Mouse (Mus musculus) thymus, postnatal 0 days (tissue): Measurements from ENCODE around the gene Asap3. TPM values are rescaled to one million over a fixed set of nuclear protein-coding genes. Genes with fewer than 3 reads are reported as not detected.

Experiments used
- DNase-seq: peaks from one replicate; pipeline ENCODE4 v3.0.0-alpha.2; 2015; ENCODE audit warnings: low spot score
- polyA plus RNA-seq: library from polyadenylated mRNA; unstranded; fragments of >200 nt; fragmentation: Nextera tagmentation; extraction: Ambion mirVana; gene quantifications from 2 replicates; pipeline ENCODE4 v1.2.1, GENCODE M21; 2015

Gene Asap3
- polyA plus RNA-seq, result 1.3 and 2.1 TPM in 2 replicates

DNA sequence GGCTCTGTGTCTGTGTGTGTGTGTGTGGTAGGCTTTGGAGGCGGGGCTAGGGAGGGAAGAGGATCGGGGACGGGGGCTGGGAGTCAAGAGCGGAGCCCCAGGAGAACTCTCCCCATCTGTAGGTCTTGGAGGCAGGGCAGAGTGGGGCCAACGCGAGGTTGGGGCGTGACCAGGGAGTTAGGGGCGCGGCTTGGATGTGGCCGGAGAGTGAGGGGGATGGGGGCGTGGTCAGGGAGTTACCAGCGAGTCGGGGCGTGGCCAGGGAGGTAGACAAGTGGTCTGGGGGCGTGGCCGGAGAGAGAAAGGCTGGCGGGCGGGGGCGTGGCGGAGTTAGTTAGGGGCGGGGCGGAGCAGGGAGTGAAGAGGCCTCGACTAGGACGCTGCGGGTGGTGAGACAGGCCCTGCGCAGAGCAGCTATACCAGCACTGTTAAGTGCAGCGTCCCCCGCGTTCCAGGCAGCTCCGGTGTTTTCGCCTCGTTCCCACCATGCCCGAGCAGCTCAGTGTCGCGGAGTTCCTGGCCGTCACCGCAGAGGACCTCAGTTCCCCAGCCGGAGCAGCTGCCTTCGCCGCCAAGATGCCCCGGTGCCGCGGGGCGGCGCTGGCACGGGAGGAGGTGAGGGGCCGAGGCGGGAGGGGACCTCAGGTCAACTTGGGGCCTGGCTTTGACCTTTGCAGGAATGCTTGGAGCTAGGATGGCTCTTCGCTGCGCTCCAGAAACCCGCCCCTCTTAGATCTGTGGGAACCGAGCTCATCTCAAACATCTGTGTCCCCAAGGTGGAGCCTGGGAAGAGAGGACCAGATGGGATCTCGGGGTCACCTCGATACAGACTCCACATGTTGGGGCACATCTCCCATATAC, at the start of gene Asap3:
Asap3 (plus strand) TSS at position 333 of the 861 bp plus-strand sequence.
- DNase-seq, result peak; percentile 89

DNA sequence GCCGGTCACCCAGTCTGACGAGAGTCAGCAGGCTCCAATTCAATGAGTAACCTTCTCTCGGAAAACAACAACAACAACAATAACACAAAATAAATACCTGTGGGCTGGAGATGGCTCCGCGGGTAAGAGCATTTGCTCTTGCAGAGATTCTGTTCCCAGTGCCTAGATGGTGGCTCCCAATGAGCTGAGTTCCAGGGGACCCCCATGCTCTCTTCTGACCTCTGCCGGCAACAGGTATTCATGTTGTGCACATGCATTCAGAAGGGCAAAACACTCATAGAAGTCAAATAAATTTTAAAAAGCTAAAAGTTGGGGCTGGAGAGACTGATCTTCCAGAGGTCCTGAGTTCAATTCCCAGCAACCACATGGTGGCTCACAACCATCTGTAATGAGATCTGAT, 47.7 kb upstream of the Asap3 start:
- DNase-seq, result no peak

DNA sequence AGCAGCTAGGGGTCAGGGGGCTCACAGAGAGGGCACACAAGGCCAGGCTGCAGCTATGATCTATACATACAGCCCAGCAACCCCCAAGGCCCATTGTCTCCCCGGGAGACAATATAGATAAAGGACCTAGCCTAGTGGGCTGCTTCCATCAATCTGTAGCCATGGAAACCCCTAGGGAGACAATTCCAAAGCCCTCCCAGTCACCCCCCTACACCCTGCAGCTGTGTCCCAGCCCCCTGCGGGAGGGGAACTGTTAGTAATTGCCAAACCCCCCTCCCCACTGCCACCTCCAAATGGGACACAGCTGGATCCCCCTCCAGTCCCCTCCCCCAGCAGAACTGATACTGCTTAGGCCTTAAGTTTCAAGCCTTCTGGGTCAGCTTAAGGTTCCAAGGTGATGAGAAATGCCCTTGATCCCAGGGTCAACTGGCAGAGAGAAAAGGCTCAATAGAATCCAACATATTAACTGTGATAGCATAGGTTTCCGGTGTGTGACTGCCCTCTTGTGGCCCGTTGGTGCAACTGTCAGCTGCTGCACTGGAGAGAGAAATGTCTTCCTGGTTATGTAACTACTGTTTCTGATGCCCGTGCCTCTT, 46.3 kb upstream of the Asap3 start:
- peak; percentile 88 for DNase-seq

DNA sequence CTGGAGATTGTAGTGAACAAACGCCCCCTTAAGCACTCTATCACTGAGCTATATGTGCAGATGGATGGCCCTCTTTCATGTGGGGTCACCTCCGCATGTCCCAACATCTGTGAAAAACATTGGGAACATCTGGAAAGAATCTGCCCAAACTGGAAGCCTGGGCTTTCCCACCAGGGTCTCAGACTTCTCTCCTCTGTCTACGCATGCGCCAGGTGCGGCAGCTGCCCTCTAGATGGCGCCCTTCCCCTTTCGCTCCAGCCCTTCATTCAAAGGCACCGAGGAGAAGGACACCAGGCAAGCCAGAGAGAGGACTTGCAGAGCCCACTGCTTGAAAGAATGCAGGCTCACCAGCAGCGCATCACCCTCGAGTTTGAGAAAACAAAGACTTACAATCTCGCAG, 42.7 kb upstream of the Asap3 start:
- peak; percentile 90 for DNase-seq

DNA sequence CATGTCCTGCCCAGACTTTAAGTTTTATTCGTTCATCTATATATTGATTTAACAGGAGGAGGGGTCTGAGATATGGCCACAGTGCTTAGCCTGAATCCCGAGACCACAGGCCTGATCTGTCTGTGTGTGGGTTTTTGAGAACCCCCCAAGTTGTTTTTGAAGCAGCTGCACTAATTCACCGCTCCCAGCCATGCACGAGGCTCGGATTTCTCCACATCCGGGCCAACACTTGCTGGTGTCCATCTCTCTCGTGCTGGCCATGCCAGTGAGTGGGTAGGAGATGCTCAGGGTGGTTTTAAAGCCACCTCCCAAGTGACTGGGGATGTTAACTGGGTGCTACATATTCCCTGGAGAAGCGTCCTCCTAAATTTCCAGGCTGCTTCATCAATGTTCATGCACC, 41.2 kb upstream of the Asap3 start:
- no peak for DNase-seq

DNA sequence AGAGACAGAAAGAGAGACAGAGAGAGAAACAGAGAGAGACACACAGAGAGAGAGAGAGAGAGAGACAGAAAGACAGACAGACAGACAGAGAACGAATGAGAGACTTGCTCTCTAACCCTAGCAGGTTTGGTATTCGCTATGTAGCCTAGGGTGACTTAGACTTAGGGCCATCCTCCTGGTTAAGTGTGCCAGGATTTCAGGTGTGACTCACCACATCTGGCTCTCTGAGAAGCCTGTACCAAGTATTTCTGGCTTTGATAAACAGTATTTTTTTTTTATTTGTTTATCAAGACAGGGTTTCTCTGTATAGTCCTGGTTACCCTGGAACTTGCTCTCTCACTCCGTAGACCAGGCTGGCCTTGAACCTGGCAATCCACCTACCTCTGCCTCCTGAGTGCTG, 38.5 kb upstream of the Asap3 start:
- DNase-seq, result no peak

DNA sequence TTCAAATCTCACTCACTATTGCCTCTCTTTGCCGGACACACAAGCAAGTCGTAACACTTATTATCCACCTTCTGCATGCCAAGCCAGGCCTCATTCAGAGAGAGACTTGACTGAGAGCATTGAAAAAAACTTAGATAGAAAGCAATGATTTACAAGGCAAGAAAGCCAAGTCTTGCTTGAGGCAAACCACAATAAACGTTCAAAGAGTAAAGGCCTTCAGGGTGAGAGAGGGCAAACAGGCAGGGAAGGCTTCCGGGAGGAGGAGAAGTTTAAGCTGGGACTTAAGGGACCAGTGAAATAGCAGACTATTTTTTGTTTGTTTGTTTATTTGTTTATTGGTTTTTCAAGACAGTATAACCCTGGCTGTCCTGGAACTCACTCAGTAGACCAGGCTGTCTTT, 35.8 kb upstream of the Asap3 start:
- no peak for DNase-seq

DNA sequence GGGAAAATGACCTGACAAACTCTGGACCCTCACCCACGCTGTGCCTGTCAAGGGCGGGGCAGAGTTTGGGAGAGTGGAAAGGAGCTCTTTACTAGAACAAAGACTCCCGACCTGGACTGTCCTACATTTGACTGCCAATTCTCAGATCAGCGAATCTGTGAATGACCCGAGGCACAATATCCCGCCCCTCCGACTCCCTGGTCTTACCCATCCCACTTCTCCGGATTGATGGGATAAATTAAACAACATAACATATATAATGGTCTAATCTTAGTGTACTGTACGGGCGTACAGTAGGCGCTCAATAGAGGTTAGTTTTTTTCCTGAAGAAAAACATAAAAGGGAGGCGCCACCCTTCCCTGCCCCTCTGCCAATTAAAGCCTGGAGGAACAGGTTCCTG, 34.7 kb upstream of the Asap3 start:
- DNase-seq, result no peak

DNA sequence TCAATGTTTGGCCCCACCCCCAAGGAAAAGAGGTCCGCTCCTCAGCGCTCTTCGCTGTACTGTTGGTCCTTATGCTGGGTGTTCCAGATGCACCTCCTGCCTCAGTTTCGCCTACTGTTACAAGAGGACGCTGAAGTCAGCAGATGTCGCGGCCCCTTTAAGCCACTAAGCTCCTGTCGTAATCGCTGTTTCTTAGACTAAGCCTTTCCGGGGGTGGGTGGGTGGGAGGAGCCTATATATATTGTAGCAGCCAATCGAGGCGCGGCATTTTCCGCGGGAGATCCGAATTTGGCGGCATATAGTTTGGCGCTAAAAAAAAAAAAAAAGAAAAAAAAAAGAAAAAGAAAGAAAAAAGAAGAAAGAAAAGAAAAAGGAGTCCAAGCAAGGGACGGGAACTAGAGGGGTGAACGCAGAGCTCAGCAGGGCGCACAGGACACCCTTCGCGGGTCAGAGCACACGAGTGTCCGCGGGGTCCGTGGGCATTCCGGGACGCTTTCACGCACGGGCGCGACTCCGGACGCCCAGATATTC, 34.1 kb upstream of the Asap3 start, which contains the start of gene E2f2:
E2f2 (plus strand) TSS at position 384 of the 531 bp plus-strand sequence.
- peak; percentile 86 for DNase-seq

DNA sequence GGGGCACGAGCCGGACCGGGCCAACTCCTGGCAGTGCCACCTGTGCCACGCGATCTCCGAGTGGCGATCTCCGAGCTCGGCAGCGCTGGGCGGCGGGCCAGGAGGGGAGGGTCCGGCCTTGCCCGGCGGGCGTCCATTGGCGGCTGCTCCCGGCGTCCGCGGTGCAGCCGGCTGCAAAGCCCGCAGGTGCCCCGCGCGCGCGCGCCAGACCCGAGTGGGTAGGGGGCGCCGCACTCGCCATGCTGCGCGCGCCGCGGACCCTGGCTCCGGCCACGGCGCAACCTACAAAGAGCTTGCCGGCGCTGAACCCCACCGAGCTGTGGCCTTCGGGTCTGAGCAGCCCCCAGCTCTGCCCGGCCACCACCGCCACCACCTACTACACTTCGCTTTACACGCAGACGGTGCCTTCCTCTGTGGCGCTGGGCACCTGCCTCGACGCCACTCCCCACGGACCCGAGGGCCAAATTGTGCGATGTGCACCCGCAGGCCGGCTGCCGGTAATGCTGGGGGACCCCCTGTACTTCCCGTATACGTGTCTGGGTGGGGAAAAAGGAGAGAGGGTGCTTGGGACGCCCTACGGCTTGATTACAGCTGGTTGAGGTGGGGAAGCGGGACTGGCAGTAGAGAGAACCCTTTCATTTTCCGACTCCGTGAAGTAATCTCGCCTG, 33.5 kb upstream of the Asap3 start:
- DNase-seq, result peak; percentile 57

DNA sequence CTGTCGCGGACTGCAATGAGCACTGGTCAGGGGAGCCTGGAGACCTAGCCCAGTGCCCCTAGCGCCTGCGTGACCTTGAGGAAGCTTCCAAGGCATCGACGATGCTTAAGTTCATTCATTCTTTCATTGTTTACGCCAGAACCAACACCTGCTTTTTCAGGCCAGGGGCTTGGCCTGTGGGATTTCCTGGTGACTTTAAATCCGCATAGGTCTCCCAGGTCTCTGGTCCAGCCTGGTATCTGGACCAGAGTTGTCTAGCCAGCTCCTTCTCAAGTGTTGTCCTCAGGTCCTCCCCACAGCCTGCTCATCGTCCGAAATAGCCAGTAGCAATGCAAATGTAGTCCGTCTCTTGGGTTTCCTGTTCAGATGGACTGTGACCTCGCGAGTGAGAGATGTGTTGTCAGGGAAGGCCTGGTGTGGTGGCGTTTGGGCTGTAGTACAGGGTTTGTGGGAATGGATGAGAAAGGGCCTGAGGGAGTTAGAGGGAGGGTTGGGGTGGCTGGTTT, 32.9 kb upstream of the Asap3 start:
- DNase-seq, result no peak

DNA sequence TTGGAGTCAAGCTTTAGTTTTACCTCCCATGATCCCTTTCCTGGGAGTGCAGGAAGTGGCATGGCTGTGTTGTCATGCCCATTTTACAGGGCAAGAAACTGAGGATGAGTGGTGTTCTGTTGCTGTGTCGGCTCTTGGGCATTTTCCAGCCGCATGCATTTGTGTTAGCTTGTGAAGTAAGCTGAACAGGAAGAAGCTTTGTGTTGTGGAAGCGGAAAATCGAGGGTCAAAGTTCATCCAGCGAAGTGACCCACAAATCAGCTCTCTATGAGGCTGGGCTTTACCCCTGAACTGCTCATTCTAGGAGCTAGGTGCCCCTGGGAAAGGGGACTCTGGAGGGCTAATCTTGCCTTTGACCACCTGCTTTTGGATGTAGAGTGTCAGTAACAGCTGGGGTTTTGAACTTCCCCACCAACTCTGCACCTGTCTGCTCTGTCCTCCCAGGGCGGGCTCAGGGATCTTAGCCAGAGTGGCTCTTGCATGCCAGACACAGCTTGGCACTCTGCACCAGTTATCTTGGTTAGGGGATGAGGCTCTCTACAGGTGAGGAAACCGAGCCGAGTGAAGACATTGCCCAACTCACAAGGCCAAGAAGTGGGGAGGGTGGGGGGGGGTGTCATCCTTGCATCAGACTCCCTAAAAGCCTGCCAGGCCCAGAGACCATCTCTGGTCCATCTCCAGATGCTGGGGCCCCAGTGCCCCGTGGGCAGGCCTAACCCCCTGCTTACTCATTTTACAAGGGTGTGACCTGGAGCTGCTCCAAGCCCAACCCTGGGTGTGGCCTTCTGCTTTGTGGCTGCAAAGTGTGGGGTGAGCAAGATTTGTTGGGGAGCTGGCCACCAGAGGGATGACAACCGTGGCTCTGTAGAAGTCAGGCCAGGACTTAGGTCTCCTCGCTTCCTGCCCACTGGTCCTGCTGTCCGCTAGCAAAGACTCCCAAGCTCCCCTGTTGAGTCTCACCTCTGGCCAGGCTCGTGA, 31.7 kb upstream of the Asap3 start:
- DNase-seq, result peak; percentile 49

DNA sequence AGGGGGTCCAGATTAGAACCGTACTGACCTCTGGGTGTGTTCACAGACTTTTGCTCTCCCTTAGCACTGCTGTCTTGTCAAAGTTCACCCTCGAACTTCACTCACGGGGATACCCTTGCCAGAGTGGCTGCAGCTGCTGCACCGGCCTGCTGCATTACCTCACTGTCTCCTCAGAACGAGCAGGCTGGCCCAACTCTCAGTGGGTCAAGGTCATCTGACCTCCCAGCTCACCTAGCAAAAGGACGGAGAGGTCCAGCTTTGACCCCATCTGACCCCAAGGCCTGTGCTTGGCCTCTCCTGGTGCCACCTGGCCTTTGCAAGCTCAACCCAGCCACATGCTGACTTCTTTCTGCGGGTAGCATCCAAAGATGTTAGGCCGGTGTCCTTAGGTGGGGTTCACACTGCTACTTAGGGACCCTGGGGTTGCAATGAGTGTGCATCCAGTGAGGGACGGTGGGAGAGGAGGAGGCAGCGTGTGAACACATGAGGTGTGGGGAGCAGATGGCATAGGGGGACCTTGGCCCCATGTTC, 30.1 kb upstream of the Asap3 start:
- peak; percentile 32 for DNase-seq

DNA sequence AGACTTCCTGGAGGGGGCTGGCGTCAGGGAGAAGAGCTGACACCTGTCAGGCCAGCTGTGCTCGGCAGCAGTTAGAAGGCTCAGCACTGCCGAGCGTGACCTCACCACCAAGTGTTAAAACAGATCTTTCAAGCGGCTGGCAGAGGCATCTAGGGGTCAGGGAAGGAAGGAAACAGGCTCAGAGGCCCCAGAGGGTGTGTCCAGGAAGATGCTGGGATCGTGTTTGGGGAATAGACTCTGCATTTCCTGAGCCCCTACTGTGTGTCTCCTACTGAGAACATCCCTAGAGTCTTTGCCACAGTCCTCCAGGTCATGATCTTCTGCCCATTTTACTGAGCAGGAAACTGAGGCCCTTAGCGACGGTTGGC, 28.9 kb upstream of the Asap3 start:
- DNase-seq, result peak; percentile 84

DNA sequence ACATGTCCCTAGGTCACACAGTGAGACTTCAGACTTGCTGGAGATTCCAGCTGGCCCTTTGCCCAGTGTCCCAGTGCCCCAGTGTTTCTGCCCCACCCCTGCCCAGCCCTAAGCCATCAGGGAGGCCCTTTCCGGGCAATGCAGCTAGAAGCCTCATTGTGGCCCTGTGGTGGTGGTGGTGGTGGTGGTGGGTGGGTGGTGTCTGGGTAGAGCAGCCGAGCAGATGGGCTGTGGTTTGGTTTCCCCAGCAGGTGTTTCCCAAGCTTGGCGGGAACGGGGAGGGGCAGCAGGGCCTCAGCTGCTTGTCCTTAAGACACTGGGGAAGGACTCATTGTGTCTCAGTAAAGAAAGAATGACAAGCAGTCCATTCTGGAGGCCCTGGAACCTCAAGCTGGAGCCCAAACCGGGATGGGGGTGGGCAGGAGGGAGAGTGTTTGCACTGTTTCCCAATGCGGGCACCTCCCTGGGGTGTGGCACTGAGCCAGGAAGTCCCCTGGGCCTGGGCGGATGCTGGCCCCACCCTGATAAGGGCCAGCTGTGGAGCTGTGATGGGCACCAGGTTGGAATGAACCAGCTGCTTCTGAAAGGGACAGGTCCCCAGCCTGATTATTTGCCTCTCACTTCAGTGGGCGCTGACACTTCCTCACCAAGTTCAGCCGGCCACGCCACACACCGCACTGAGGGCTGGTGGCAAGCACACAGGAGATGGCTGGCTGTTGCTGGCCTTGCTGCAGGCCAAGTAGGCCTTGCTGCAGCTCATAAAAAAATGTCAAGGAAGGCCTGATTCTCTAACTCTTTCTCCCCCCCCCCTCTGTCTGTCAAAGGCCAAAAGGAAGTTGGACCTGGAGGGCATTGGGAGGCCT, 28.3 kb upstream of the Asap3 start:
- peak; percentile 89 for DNase-seq

DNA sequence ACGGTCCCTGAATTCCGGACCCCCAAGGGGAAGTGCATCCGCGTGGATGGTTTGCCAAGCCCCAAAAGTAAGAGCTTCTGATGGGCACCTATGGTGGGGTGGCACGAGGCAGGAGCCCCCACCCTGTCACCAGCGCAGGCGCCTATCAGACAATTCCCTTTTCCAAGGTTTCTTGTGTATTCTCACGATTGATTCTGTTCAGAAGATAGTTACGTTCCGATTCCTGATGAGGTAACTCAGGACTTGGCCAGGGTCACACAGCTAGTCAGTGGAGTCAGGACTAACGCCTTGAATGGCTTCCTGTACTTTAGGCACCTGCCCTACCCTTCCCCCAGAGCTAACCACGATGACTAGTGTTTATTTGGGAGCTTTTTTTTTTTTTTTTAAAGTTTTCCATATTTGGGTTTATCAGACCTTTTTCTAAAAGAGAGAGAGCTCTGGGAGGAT, 27.7 kb upstream of the Asap3 start:
- peak; percentile 36 for DNase-seq

DNA sequence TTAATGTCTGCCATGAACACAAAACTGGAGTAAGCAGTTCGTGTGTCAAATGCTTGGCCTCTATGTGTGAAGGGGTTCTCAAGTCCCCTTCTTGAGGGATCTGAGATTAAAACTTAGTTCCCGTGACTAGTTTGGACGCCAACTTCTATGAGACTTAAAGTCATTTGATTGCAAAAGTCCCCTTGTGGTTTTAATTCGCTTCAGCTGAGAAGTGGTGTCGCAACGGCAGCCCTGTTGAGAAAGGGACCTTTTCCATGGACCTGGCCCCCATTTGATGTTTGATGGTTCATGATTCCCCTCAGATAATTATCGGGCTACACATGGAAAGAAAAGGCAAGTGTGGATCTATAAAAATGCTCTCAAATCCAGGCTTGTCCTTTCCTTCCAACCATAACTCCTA, 26.7 kb upstream of the Asap3 start:
- no peak for DNase-seq

DNA sequence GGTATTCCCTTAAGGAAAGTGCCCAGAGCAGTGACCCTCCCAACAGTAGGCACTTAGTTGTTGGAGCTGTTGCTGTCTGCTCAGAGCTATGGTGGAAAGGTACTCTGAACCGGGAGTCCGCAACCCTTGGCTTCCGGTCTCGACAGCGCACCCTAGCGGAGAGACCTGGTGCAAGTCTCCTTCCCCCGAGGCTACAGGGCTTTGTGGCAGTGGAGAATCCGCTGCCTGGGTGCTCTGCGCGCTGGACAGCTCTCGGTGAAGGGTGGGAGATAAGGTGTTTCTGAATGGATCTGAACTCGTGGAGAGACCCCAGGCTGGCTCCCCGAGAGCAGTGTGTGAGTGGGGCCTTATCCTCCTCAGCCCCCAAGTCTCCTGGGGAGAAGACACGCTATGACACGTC, 26.2 kb upstream of the Asap3 start:
- DNase-seq, result peak; percentile 93
